ENCODE assay signal across 7 mouse cellular contexts in genomic region chr6:147116579-147116978, GRCm38 (mm10). TPM values are rescaled to one million over a fixed set of nuclear protein-coding genes. Genes with fewer than 3 reads are reported as not detected.
DNase-seq lines count a peak whose midpoint lies in the region; ATAC-seq and TF ChIP-seq lines count a peak whose summit lies in the region.

No protein-coding gene starts in this region.

- H3K4me1 ChIP-seq in midbrain, embryonic 13.5 days (replicated peaks): no peaks in the 10 kb centered on the region
- H3K4me1 ChIP-seq in small intestine, adult 2 months (ENCODE audit: control insufficient read depth, insufficient read depth, insufficient read length, low read length): no peaks in the 10 kb centered on the region

- 9% methylated on average over 10 of the region's 10 CpGs for WGBS in midbrain, embryonic 13.5 days
- WGBS in small intestine, adult 2 months: 11% methylated on average over 10 of the region's 10 CpGs

- peak; percentile 73 to 94 for DNase-seq in adrenal gland, adult (ENCODE audit: inconsistent age in 2 of 2, low spot score in 1 of 2)
- DNase-seq in cerebellum, postnatal 14 days: peak; percentile 92 to 95
- peak; percentile 89 for DNase-seq in gastrocnemius, adult 18-20 months (ENCODE audit: low spot score)
- peak; percentile 88 for DNase-seq in kidney, adult 18-20 months
- DNase-seq in left cerebral cortex, postnatal 36 days (ENCODE audit: low spot score in 2 of 2): peak; percentile 65 to 80

- no peaks in the 10 kb centered on the region for H3K9me3 ChIP-seq in midbrain, embryonic 13.5 days

- peaks cover 12% of the 10 kb centered on the region for H3K36me3 ChIP-seq in midbrain, embryonic 13.5 days
- H3K36me3 ChIP-seq in small intestine, adult 2 months (ENCODE audit: control insufficient read depth, insufficient read depth, low read length): peaks cover 5% of the 10 kb centered on the region

- H3K4me2 ChIP-seq in midbrain, embryonic 13.5 days (replicated peaks): no peak overlapping the region

- intact Hi-C loops in left cerebral cortex, postnatal 36 days (cut with DNase I): no loop called here

- no peaks in the 10 kb centered on the region for H3K27me3 ChIP-seq in midbrain, embryonic 13.5 days
- H3K27me3 ChIP-seq in small intestine, adult 2 months (ENCODE audit: control insufficient read depth, insufficient read depth, low read length): no peaks in the 10 kb centered on the region

- no peak overlapping the region for H3K27ac ChIP-seq in midbrain, embryonic 13.5 days
- H3K27ac ChIP-seq in small intestine, adult 2 months (ENCODE audit: insufficient read depth, low read depth, low read length): no peak overlapping the region

- TF ChIP-seq POLR2A in small intestine, adult 2 months (IDR thresholded peaks at IDR 0.05; ENCODE audit: low read depth, low read length): no peak

- peak; percentile 70; the same call in 1 of the 2 replicates for TF ChIP-seq CTCF in small intestine, adult 2 months (IDR thresholded peaks at IDR 0.05; ENCODE audit: extremely low read depth, insufficient read length, insufficient replicate concordance, low read depth, low read length)

- H3K9ac ChIP-seq in midbrain, embryonic 13.5 days (replicated peaks): no peak overlapping the region

- no peak overlapping the region for H3K4me3 ChIP-seq in midbrain, embryonic 13.5 days (replicated peaks)
- no peak overlapping the region for H3K4me3 ChIP-seq in small intestine, adult 2 months (ENCODE audit: low read depth, low read length)

- ATAC-seq in midbrain, embryonic 13.5 days: peak; percentile 80

RNA-seq across cellular contexts. Expression of gene Klhl42, which starts 25.4 kb away (rescaled TPM):
- total RNA-seq in gastrocnemius, adult 18-20 months (2021): 1 to 10 TPM; 1.2 to 1.5 TPM
- 10 to 100 TPM; 20.1 to 22.4 TPM for total RNA-seq in left cerebral cortex, postnatal 36 days (2021)
- polyA plus RNA-seq in midbrain, embryonic 13.5 days (2015; fragmentation: Nextera tagmentation; extraction: Ambion mirVana): 5.2 and 5.8 TPM in 2 replicates
- 3.9 and 6.4 TPM in 2 replicates for polyA plus RNA-seq in small intestine, adult 2 months (2012; rRNA removed)

RNA-seq across cellular contexts. Expression of gene Mansc4, which starts 29.7 kb away (rescaled TPM):
- total RNA-seq in gastrocnemius, adult 18-20 months (2021): under 1 TPM in 1 of 2 experiments, not detected in 1; 0.21 TPM
- total RNA-seq in left cerebral cortex, postnatal 36 days (2021): under 1 TPM in 1 of 2 experiments, not detected in 1; 0.30 TPM
- 0.52 and 0.53 TPM in 2 replicates for polyA plus RNA-seq in midbrain, embryonic 13.5 days (2015; fragmentation: Nextera tagmentation; extraction: Ambion mirVana)
- 0.24 TPM in 1 of 2 replicates, not detected in the other for polyA plus RNA-seq in small intestine, adult 2 months (2012; rRNA removed)

Comparison
In these comparisons a context has a peak if more than half of its experiments do, and no peak if none do; other contexts are left out.
1. RNA of gene Klhl42, which starts 25.4 kb away (total RNA-seq): 20.1 to 22.4 TPM in left cerebral cortex, postnatal 36 days; 1.2 to 1.5 TPM in gastrocnemius, adult 18-20 months; every median in the first group is over 4 times any median in the second.
2. Peak in every context shown above with its lines, with median percentiles within 50 percentile points of each other: DNase-seq.